Mouse (Mus musculus) CH12.LX (cell line): ENCODE measurements at regions not wholly inside any gene's neighbourhood (a gene's known extent, or its start where the extent isn't known, plus 50 kb on each side); places are given as distances from the start of the nearest gene placed in this dataset.
A peak's percentile ranks its signal among the peaks of the same experiment; 100 is the strongest.

ENCODE experiments used
- DNase-seq: peaks from one replicate; pipeline ENCODE4 v3.0.0-alpha.2; 2013; ENCODE audit errors: extremely low read depth
- H3K27ac ChIP-seq: 2 replicates; pipeline ENCODE4 v1.5.1; 2012; ENCODE audit warnings: low read depth, mild to moderate bottlenecking, control low read depth, moderate library complexity; ENCODE audit not compliant: insufficient read depth
- H3K27me3 ChIP-seq: replicated peaks from 2 replicates; pipeline ENCODE3; 2012; ENCODE audit warnings: inconsistent platforms
- H3K36me3 ChIP-seq, 2 experiments: replicated peaks in 1 of 2; 2 replicates each; pipeline versions ENCODE3 to v1.6.1; 2012; ENCODE audit warnings: inconsistent platforms in 1 of 2, low read length in 1 of 2, mild to moderate bottlenecking in 1 of 2, mixed read lengths in 1 of 2, moderate library complexity in 1 of 2; ENCODE audit not compliant: control insufficient read depth in 1 of 2, insufficient read depth in 1 of 2
- H3K4me1 ChIP-seq, 2 experiments: 2 replicates each; pipeline ENCODE4 v1.6.1; 2012; ENCODE audit warnings: inconsistent platforms in 1 of 2, moderate library complexity in 1 of 2; ENCODE audit not compliant: insufficient read depth in 2 of 2, control insufficient read depth in 1 of 2
- H3K4me2 ChIP-seq: 2 replicates; pipeline ENCODE4 v1.6.1; 2012; ENCODE audit warnings: low read depth, mild to moderate bottlenecking, control low read depth; ENCODE audit not compliant: poor library complexity, insufficient read depth, severe bottlenecking
- H3K4me3 ChIP-seq, 3 experiments: fragments of 150-350 bp in 1 of 3; sonication (generic) in 1 of 3; replicated peaks in 1 of 3; 2 replicates each; pipeline versions ENCODE3 to v1.5.1; 2011 to 2012; ENCODE audit warnings: low read depth in 2 of 3, low read length in 2 of 3, mild to moderate bottlenecking in 2 of 3, moderate library complexity in 2 of 3, control low read depth in 1 of 3, improper control_type of control experiment in 1 of 3, inconsistent platforms in 1 of 3, mixed read lengths in 1 of 3; ENCODE audit not compliant: poor library complexity in 1 of 3
- H3K79me2 ChIP-seq: replicated peaks from 2 replicates; pipeline ENCODE4 v1.6.1; 2012; ENCODE audit warnings: mild to moderate bottlenecking, moderate library complexity; ENCODE audit not compliant: control insufficient read depth, poor library complexity, insufficient read depth, severe bottlenecking; ENCODE audit errors: extremely low read depth
- H3K9ac ChIP-seq: 2 replicates; pipeline ENCODE4 v1.6.1; 2012; ENCODE audit warnings: low read depth, mild to moderate bottlenecking, control low read depth, moderate library complexity; ENCODE audit not compliant: insufficient read depth
- H3K9me3 ChIP-seq: replicated peaks from 2 replicates; pipeline ENCODE3; 2012; ENCODE audit warnings: low read length, inconsistent platforms, mixed read lengths
- CHD2 ChIP-seq: IDR thresholded peaks from 2 replicates; pipeline ENCODE4 v1.6.1; 2011; ENCODE audit warnings: low read length, improper control_type of control experiment
- CTCF ChIP-seq, 2 experiments: IDR thresholded peaks in 1 of 2; conservative IDR thresholded peaks in 1 of 2; 2 replicates each; pipeline ENCODE4 v1.5.1; 2011 to 2012; ENCODE audit warnings: low read depth in 2 of 2, low read length in 2 of 2, improper control_type of control experiment in 1 of 2, inconsistent platforms in 1 of 2, mild to moderate bottlenecking in 1 of 2, moderate library complexity in 1 of 2
- E2F4 ChIP-seq: IDR thresholded peaks from 2 replicates; pipeline ENCODE4 v1.6.1; 2011; ENCODE audit warnings: low read depth, low read length, improper control_type of control experiment; ENCODE audit not compliant: insufficient replicate concordance
- ELF1 ChIP-seq: IDR thresholded peaks from 2 replicates; pipeline ENCODE4 v1.6.1; 2014; ENCODE audit warnings: low read depth, mild to moderate bottlenecking, inconsistent platforms, low read length, improper control_type of control experiment
- EP300 ChIP-seq: IDR thresholded peaks from 2 replicates; pipeline ENCODE4 v1.6.1; 2011; ENCODE audit warnings: low read length, improper control_type of control experiment
- ETS1 ChIP-seq: conservative IDR thresholded peaks from 2 replicates; pipeline ENCODE4 v1.6.1; 2012; ENCODE audit warnings: low read depth, mild to moderate bottlenecking, inconsistent platforms, low read length, improper control_type of control experiment, moderate library complexity
- HCFC1 ChIP-seq: IDR thresholded peaks from 2 replicates; pipeline ENCODE4 v1.6.1; 2012; ENCODE audit warnings: low read depth, mild to moderate bottlenecking, inconsistent platforms, low read length, improper control_type of control experiment
- IRF4 ChIP-seq: IDR thresholded peaks from 2 replicates; pipeline ENCODE4 v1.6.1; 2014; ENCODE audit warnings: low read depth, mild to moderate bottlenecking, inconsistent platforms, low read length, improper control_type of control experiment
- JUN ChIP-seq: IDR thresholded peaks from 2 replicates; pipeline ENCODE4 v1.6.1; 2011; ENCODE audit warnings: low read depth, mild to moderate bottlenecking, low read length, improper control_type of control experiment, moderate library complexity; ENCODE audit not compliant: insufficient read depth
- MXI1 ChIP-seq: IDR thresholded peaks from 2 replicates; pipeline ENCODE4 v1.6.1; 2011; ENCODE audit warnings: mild to moderate bottlenecking, low read depth, low read length, improper control_type of control experiment
- PAX5 ChIP-seq: IDR thresholded peaks from 2 replicates; pipeline ENCODE4 v1.6.1; 2012; ENCODE audit warnings: low read length, inconsistent platforms, mixed read lengths
- POLR2AphosphoS2 ChIP-seq: IDR thresholded peaks from 2 replicates; pipeline ENCODE4 v1.6.1; 2011; ENCODE audit warnings: low read depth, low read length, improper control_type of control experiment
- RAD21 ChIP-seq: IDR thresholded peaks from 2 replicates; pipeline ENCODE4 v1.6.1; 2011; ENCODE audit warnings: low read depth, mild to moderate bottlenecking, low read length, improper control_type of control experiment, moderate library complexity
- SMC3 ChIP-seq: IDR thresholded peaks from 2 replicates; pipeline ENCODE4 v1.6.1; 2011; ENCODE audit warnings: low read depth, low read length, improper control_type of control experiment
- UBTF ChIP-seq: IDR thresholded peaks from 2 replicates; pipeline ENCODE4 v1.6.1; 2012; ENCODE audit warnings: low read depth, mild to moderate bottlenecking, inconsistent platforms, low read length, improper control_type of control experiment, moderate library complexity
- USF1 ChIP-seq: IDR thresholded peaks from 2 replicates; pipeline ENCODE4 v1.6.1; 2014; ENCODE audit warnings: low read depth, mild to moderate bottlenecking, inconsistent platforms, low read length, improper control_type of control experiment
- ZC3H11A ChIP-seq: IDR thresholded peaks from 2 replicates; pipeline ENCODE4 v1.6.1; 2012; ENCODE audit warnings: low read depth, mild to moderate bottlenecking, inconsistent platforms, low read length, improper control_type of control experiment
- ZKSCAN1 ChIP-seq: IDR thresholded peaks from 2 replicates; pipeline ENCODE4 v1.6.1; 2012; ENCODE audit warnings: low read depth, inconsistent platforms, low read length, improper control_type of control experiment, borderline replicate concordance
- dilution Hi-C: fragments of 300-500 bp; cut with MboI; formaldehyde crosslinking; loops from 2 replicates; pipeline ENCODE4 v1.14.3; 2020; ENCODE audit warnings: low sequenced_read_pairs; ENCODE audit not compliant: extremely low pct_unique_long_range_greater_than_20kb, extremely low pct_ligation_motif_present
- in situ Hi-C: fragments of 300-500 bp; cut with MboI; formaldehyde crosslinking; loops from 3 replicates; pipeline ENCODE4 v1.14.3; 2019; ENCODE audit warnings: low sequenced_read_pairs, low pct_ligation_motif_present, low pct_unique_long_range_greater_than_20kb, mixed read lengths

DNA sequence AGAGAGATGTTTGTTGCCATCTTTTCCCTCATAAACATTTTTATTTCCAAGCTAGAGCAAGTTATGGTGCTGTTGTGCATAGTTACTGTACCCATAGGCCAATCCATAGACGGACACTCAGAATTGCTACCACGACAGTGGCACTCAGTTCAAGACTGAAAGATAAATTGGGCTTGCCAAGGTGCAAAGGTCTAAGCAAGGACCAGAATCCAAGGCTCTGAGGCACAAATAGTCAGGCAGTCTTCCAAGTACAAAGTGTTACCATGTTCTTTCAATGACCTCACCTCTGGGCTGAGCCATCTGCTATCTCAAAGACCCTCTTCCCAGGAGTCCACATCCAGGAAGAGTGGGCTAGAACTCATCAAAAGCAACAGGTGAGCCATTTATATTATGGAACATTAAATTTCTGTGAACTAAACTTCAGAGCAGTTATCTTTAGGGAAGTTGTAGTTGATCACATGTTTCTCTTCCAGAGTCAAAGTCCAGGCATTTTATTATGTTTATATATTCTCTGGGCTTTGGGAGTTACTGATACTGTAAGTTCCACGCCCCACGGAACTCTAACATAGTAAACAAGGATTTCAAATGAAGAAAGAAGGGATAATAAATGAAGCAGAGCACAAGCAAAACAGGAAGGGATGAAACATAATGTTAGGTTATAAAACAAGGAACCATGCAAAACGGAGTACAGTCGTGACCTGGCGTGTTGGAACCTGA lies 136.1 kb downstream of the Pcsk1 start:
- Histone ChIP-seq H3K79me2 (no peaks in the 10 kb centered on the region), H3K4me2 (no peak overlapping the region), H3K27me3 (no peaks in the 10 kb centered on the region), H3K4me3 (no peak overlapping the region), H3K9ac (no peak overlapping the region), H3K27ac (no peak overlapping the region), H3K36me3 (no peaks in the 10 kb centered on the region), H3K4me1 (peaks cover 6 to 21% of the 10 kb centered on the region in 2 experiments; a peak in 3 of 4 replicates), H3K9me3 (no peaks in the 10 kb centered on the region)
- TF ChIP-seq CHD2 (no peak), MXI1 (no peak), IRF4 (no peak), ELF1 (no peak)
- in situ Hi-C loops (loop anchor here (5.0 to 25.0 kb wide), 3 partner anchors 487 to 799 kb away; partner anchors contain the start of gene Ell2), dilution Hi-C loops (no loop called here)
- DNase-seq, result no peak

DNA sequence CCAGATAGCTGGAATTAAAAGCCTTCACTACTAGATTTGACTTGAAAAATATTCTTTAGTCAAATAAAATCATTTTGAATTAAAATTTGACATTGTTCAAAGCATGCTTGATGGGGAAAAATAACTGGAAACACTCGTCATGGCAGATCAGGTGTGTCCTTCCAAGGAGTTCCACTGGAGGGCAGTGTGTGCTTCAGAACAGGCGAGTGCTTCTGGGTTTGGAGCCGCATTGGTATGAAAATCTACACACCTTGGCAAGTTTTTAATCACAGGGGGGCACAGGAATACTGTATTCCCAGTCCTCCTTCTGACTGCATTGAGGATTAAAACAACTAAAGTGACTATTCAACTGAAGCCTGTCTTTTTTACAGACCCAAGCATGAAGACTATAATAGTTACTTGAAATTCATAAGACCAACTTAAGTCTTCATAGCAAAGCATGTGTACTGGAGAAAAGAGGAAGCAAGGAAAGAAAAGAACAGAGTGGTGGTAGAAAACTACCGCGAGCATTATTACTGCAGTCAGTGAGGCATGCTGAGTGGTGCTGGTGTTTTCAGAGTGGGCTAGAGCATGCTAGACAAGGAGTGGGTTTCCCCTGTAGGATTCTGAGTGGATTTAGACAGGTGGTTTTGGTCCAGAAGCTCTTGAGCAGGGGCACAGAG lies 138.1 kb downstream of the Pcsk1 start:
- peak; percentile 81 for DNase-seq
- no peaks in the 10 kb centered on the region for H3K27me3 ChIP-seq
- peak overlapping the region; percentile 64 for H3K4me2 ChIP-seq
- no peak overlapping the region for H3K27ac ChIP-seq
- peaks cover 3 to 12% of the 10 kb centered on the region in 2 experiments; a peak in 2 of 4 replicates for H3K4me1 ChIP-seq
- no peaks in the 10 kb centered on the region for H3K36me3 ChIP-seq
- H3K4me3 ChIP-seq, result no peak overlapping the region
- dilution Hi-C loops, result no loop called here
- no peaks in the 10 kb centered on the region for H3K79me2 ChIP-seq
- TF ChIP-seq ETS1 (no peak), SMC3 (peak; percentile 88), USF1 (no peak), JUN (no peak), ZKSCAN1 (no peak), CTCF (conservative IDR thresholded peaks at IDR 0.05 in 1 of 2, IDR thresholded peaks at IDR 0.05 in 1 of 2; ENCODE audit: low read depth in 2 of 2, low read length in 2 of 2) (peak; percentile 78 to 89), POLR2AphosphoS2 (no peak), HCFC1 (no peak), EP300 (peak; percentile 60), CHD2 (no peak), PAX5 (no peak), E2F4 (no peak), IRF4 (0 out of 2 replicates have a peak, but pooled peaks have one; percentile 18), RAD21 (peak; percentile 92), UBTF (no peak), ZC3H11A (peak; percentile 70)
- TF ChIP-seq, all 38 proteins: peak for 6
- in situ Hi-C loops, result loop anchor here (5.0 to 25.0 kb wide), 3 partner anchors 485 to 797 kb away; partner anchors contain the start of gene Ell2
- Histone ChIP-seq H3K9ac (no peak overlapping the region), H3K9me3 (no peaks in the 10 kb centered on the region)
